Mouse (Mus musculus): ENCODE measurements around the gene Msi2. TPM values are rescaled to one million over a fixed set of nuclear protein-coding genes. Genes with fewer than 3 reads are reported as not detected.

Gene Msi2
- total and polyA plus RNA-seq, 2 experiments: 6.4 to 10.8 TPM

GRCm38 (mm10) chr11:88365914-88366540, 352.3 kb downstream of the Msi2 start:
- DNase-seq (ENCODE audit: extremely low read depth, low read depth, low spot score): peak; percentile 32
- 95% methylated on average over 2 of the region's 2 CpGs for WGBS

GRCm38 (mm10) chr11:88364231-88364630, 354.1 kb downstream of the Msi2 start:
- H3K4me3 ChIP-seq (ENCODE audit: insufficient read depth, low read depth, low read length): no peak overlapping the region
- no peak for DNase-seq (ENCODE audit: extremely low read depth, low read depth, low spot score)
- H3K27ac ChIP-seq (replicated peaks; ENCODE audit: insufficient read depth, low read depth, low read length): no peak overlapping the region
- no peaks in the 10 kb centered on the region for H3K27me3 ChIP-seq (ENCODE audit: control insufficient read depth, insufficient read depth, low read length)
- H3K4me1 ChIP-seq (ENCODE audit: control insufficient read depth, insufficient read depth, low read length): no peaks in the 10 kb centered on the region
- H3K79me2 ChIP-seq (ENCODE audit: control insufficient read depth, insufficient read depth, low read length): no peaks in the 10 kb centered on the region
- H3K36me3 ChIP-seq (ENCODE audit: control insufficient read depth, insufficient read depth, low read length): no peaks in the 10 kb centered on the region
- TF ChIP-seq CTCF (IDR thresholded peaks at IDR 0.05; ENCODE audit: low read depth, low read length): no peak
- no peak for TF ChIP-seq POLR2A (IDR thresholded peaks at IDR 0.05; ENCODE audit: extremely low read depth, insufficient read depth, low read length)
- no peak overlapping the region for H3K9ac ChIP-seq (ENCODE audit: low read depth, low read length)
- WGBS: 90% methylated on average over 3 of the region's 3 CpGs

More at GRCm38 (mm10) chr11:88365914-88366540, 352.3 kb downstream of the Msi2 start:
- Histone ChIP-seq H3K27ac (replicated peaks; ENCODE audit: insufficient read depth, low read depth, low read length) (no peak overlapping the region), H3K4me3 (ENCODE audit: insufficient read depth, low read depth, low read length) (no peak overlapping the region), H3K4me1 (ENCODE audit: control insufficient read depth, insufficient read depth, low read length) (no peaks in the 10 kb centered on the region), H3K36me3 (ENCODE audit: control insufficient read depth, insufficient read depth, low read length) (no peaks in the 10 kb centered on the region), H3K27me3 (ENCODE audit: control insufficient read depth, insufficient read depth, low read length) (no peaks in the 10 kb centered on the region), H3K9ac (ENCODE audit: low read depth, low read length) (no peak overlapping the region), H3K79me2 (ENCODE audit: control insufficient read depth, insufficient read depth, low read length) (no peaks in the 10 kb centered on the region)
- TF ChIP-seq CTCF (IDR thresholded peaks at IDR 0.05; ENCODE audit: low read depth, low read length): no peak
- no peak for TF ChIP-seq POLR2A (IDR thresholded peaks at IDR 0.05; ENCODE audit: extremely low read depth, insufficient read depth, low read length)

DNA sequence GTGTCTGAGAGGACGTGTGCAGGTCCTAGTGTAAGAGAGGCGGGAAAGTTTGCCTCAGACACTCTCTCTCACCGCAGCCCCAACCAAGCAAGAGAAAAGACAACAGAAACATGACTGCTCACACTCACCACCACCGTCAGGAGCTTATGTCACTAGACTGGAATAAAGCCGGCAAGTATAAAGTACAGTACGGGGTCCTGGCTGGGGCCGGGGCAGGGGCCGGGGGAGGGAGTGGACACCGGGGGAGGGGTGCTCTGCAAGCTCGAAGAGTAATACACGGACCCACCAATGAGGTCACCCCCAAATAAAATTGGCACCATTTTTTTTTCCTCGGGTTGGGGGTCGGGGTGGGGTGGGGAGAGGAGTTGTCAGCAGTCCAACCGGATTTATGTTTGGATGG, 354.8 kb downstream of the Msi2 start:
- Histone ChIP-seq H3K36me3 (ENCODE audit: control insufficient read depth, insufficient read depth, low read length) (no peaks in the 10 kb centered on the region), H3K79me2 (ENCODE audit: control insufficient read depth, insufficient read depth, low read length) (no peaks in the 10 kb centered on the region), H3K9ac (ENCODE audit: low read depth, low read length) (no peak overlapping the region), H3K27ac (replicated peaks; ENCODE audit: insufficient read depth, low read depth, low read length) (no peak overlapping the region), H3K4me3 (ENCODE audit: insufficient read depth, low read depth, low read length) (no peak overlapping the region), H3K4me1 (ENCODE audit: control insufficient read depth, insufficient read depth, low read length) (no peaks in the 10 kb centered on the region), H3K27me3 (ENCODE audit: control insufficient read depth, insufficient read depth, low read length) (no peaks in the 10 kb centered on the region)
- DNase-seq (ENCODE audit: extremely low read depth, low read depth, low spot score): no peak
- 89% methylated on average over 14 of the region's 14 CpGs for WGBS
- TF ChIP-seq CTCF (IDR thresholded peaks at IDR 0.05; ENCODE audit: low read depth, low read length) (no peak), POLR2A (IDR thresholded peaks at IDR 0.05; ENCODE audit: extremely low read depth, insufficient read depth, low read length) (no peak)

GRCm38 (mm10) chr11:88359736-88360135, 358.6 kb downstream of the Msi2 start:
- 85% methylated on average over 7 of the region's 7 CpGs for WGBS
- Histone ChIP-seq H3K36me3 (ENCODE audit: control insufficient read depth, insufficient read depth, low read length) (no peaks in the 10 kb centered on the region), H3K4me1 (ENCODE audit: control insufficient read depth, insufficient read depth, low read length) (no peaks in the 10 kb centered on the region), H3K4me3 (ENCODE audit: insufficient read depth, low read depth, low read length) (no peak overlapping the region), H3K79me2 (ENCODE audit: control insufficient read depth, insufficient read depth, low read length) (no peaks in the 10 kb centered on the region), H3K27ac (replicated peaks; ENCODE audit: insufficient read depth, low read depth, low read length) (no peak overlapping the region), H3K27me3 (ENCODE audit: control insufficient read depth, insufficient read depth, low read length) (no peaks in the 10 kb centered on the region), H3K9ac (ENCODE audit: low read depth, low read length) (no peak overlapping the region)
- no peak for TF ChIP-seq POLR2A (IDR thresholded peaks at IDR 0.05; ENCODE audit: extremely low read depth, insufficient read depth, low read length)
- no peak for TF ChIP-seq CTCF (IDR thresholded peaks at IDR 0.05; ENCODE audit: low read depth, low read length)
- no peak for DNase-seq (ENCODE audit: extremely low read depth, low read depth, low spot score)

GRCm38 (mm10) chr11:88357325-88357724, 361.0 kb downstream of the Msi2 start:
- Histone ChIP-seq H3K4me3 (ENCODE audit: insufficient read depth, low read depth, low read length) (no peak overlapping the region), H3K27me3 (ENCODE audit: control insufficient read depth, insufficient read depth, low read length) (no peaks in the 10 kb centered on the region), H3K27ac (replicated peaks; ENCODE audit: insufficient read depth, low read depth, low read length) (no peak overlapping the region), H3K4me1 (ENCODE audit: control insufficient read depth, insufficient read depth, low read length) (no peaks in the 10 kb centered on the region), H3K79me2 (ENCODE audit: control insufficient read depth, insufficient read depth, low read length) (no peaks in the 10 kb centered on the region), H3K36me3 (ENCODE audit: control insufficient read depth, insufficient read depth, low read length) (no peaks in the 10 kb centered on the region), H3K9ac (ENCODE audit: low read depth, low read length) (no peak overlapping the region)
- 86% methylated on average over 9 of the region's 9 CpGs for WGBS
- no peak for DNase-seq (ENCODE audit: extremely low read depth, low read depth, low spot score)
- TF ChIP-seq CTCF (IDR thresholded peaks at IDR 0.05; ENCODE audit: low read depth, low read length) (no peak), POLR2A (IDR thresholded peaks at IDR 0.05; ENCODE audit: extremely low read depth, insufficient read depth, low read length) (no peak)

DNA sequence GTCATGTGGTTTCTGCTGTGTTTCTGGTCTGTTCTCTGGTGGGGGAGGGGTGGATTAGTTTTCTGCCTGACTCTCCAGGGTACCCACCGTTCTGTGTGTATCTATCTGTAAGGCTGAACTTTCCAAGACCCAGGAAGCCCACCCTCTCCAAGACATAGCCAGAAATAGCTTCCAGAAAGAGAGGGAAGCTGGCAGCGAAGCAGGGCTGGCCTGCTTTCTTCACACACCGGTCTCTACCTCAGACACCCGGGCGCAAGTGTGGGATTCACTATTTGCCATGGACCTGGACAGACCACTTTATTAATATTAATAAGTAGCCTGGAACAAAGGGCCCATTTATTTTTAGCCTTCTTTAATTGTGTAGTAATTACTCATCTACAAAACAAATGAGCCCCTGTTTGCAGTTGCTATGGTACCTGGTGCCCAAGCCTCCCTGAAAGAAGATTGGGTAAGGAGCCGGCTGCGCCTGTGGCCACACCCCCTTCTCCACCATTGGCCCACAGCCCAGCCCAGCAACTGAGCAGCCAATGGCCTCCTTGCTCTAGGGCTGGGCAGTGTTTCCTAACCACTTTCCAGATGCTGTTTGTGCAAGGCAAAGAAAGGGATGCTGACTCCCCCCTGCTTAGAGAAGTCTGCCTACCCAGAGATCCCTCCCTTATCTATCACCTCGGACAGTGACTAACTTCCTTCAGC, 361.6 kb downstream of the Msi2 start:
- Histone ChIP-seq H3K9ac (ENCODE audit: low read depth, low read length) (no peak overlapping the region), H3K36me3 (ENCODE audit: control insufficient read depth, insufficient read depth, low read length) (no peaks in the 10 kb centered on the region), H3K4me3 (ENCODE audit: insufficient read depth, low read depth, low read length) (no peak overlapping the region), H3K27me3 (ENCODE audit: control insufficient read depth, insufficient read depth, low read length) (no peaks in the 10 kb centered on the region), H3K27ac (replicated peaks; ENCODE audit: insufficient read depth, low read depth, low read length) (no peak overlapping the region), H3K4me1 (ENCODE audit: control insufficient read depth, insufficient read depth, low read length) (peaks cover 1% of the 10 kb centered on the region; the same call in 1 of the 2 replicates), H3K79me2 (ENCODE audit: control insufficient read depth, insufficient read depth, low read length) (no peaks in the 10 kb centered on the region)
- no peak for TF ChIP-seq CTCF (IDR thresholded peaks at IDR 0.05; ENCODE audit: low read depth, low read length)
- no peak for TF ChIP-seq POLR2A (IDR thresholded peaks at IDR 0.05; ENCODE audit: extremely low read depth, insufficient read depth, low read length)
- DNase-seq (ENCODE audit: extremely low read depth, low read depth, low spot score): peak; percentile 9
- 76% methylated on average over 8 of the region's 8 CpGs for WGBS
